ENCODE assay signal across 8 mouse cellular contexts in genomic region chr7:45707375-45707967, GRCm38 (mm10). TPM values are rescaled to one million over a fixed set of nuclear protein-coding genes. Genes with fewer than 3 reads are reported as not detected.
DNase-seq lines count a peak whose midpoint lies in the region; ATAC-seq lines count a peak whose summit lies in the region.

No protein-coding gene starts in this region.

- peak overlapping the region; percentile 96 for H3K4me2 ChIP-seq in heart, embryonic 14.5 days (ENCODE audit: low read length)
- peak overlapping the region; percentile 99 for H3K4me2 ChIP-seq in liver, embryonic 13.5 days
- H3K4me2 ChIP-seq in stomach, embryonic 14.5 days (replicated peaks; ENCODE audit: low read depth, low read length): peak overlapping the region; percentile 96

- DNase-seq in 416B (ENCODE audit: low read depth): peak; percentile 98
- peak; percentile 92 to 95 for DNase-seq in adrenal gland, postnatal 4 days (ENCODE audit: low spot score in 2 of 2)
- peak; percentile 98 for DNase-seq in kidney, postnatal 14 days
- peak; percentile 85 for DNase-seq in liver, embryonic 13.5 days
- DNase-seq in natural killer cell, adult 2 months (ENCODE audit: low spot score in 2 of 2): peak; percentile 89 to 93

- WGBS in heart, embryonic 14.5 days: under 1% methylated on average over 27 of the region's 27 CpGs
- WGBS in liver, embryonic 13.5 days (ENCODE audit: insufficient replicate concordance): 1% methylated on average over 27 of the region's 27 CpGs
- 1% methylated on average over 27 of the region's 27 CpGs for WGBS in stomach, embryonic 14.5 days

- H3K9me3 ChIP-seq in heart, embryonic 14.5 days (ENCODE audit: control insufficient read depth, low read length): no peaks in the 10 kb centered on the region
- no peaks in the 10 kb centered on the region for H3K9me3 ChIP-seq in liver, embryonic 13.5 days (replicated peaks)
- H3K9me3 ChIP-seq in stomach, embryonic 14.5 days (ENCODE audit: control insufficient read depth, low read depth, low read length): no peaks in the 10 kb centered on the region

- H3K9ac ChIP-seq in heart, embryonic 14.5 days (ENCODE audit: low read length): peak overlapping the region; percentile 55
- H3K9ac ChIP-seq in liver, embryonic 13.5 days: peak overlapping the region; percentile 81
- H3K9ac ChIP-seq in stomach, embryonic 14.5 days (replicated peaks; ENCODE audit: low read depth, low read length): peak overlapping the region; percentile 73; the same call in 1 of the 2 replicates

- peak overlapping the region; percentile 63 to 93 for H3K27ac ChIP-seq in heart, embryonic 14.5 days (replicated peaks in 1 of 2; ENCODE audit: control insufficient read depth in 1 of 2, insufficient read depth in 1 of 2, low read depth in 2 of 2, low read length in 2 of 2)
- H3K27ac ChIP-seq in liver, embryonic 13.5 days: peak overlapping the region; percentile 77
- peak overlapping the region; percentile 74 for H3K27ac ChIP-seq in stomach, embryonic 14.5 days (ENCODE audit: low read length)

- H3K4me1 ChIP-seq in heart, embryonic 14.5 days (ENCODE audit: control insufficient read depth in 2 of 2, insufficient read depth in 2 of 2, low read length in 2 of 2): peaks cover 21 to 41% of the 10 kb centered on the region in 2 experiments
- peaks cover 64% of the 10 kb centered on the region for H3K4me1 ChIP-seq in liver, embryonic 13.5 days (replicated peaks)
- H3K4me1 ChIP-seq in stomach, embryonic 14.5 days (ENCODE audit: control insufficient read depth, insufficient read depth, low read length): peaks cover 22% of the 10 kb centered on the region

- H3K27me3 ChIP-seq in heart, embryonic 14.5 days (ENCODE audit: control insufficient read depth, insufficient read depth, low read length): no peaks in the 10 kb centered on the region
- peaks cover 6% of the 10 kb centered on the region for H3K27me3 ChIP-seq in liver, embryonic 13.5 days
- H3K27me3 ChIP-seq in stomach, embryonic 14.5 days (ENCODE audit: control insufficient read depth, insufficient read depth, low read length): no peaks in the 10 kb centered on the region

- ATAC-seq in erythroblast, adult 5-6 weeks (replicated peaks; ENCODE audit: low FRiP score, poor library complexity, severe bottlenecking): 0 out of 2 replicates have a peak, but pooled peaks have one; percentile 18
- 0 out of 2 replicates have a peak, but pooled peaks have one; percentile 7 for ATAC-seq in heart, embryonic 14.5 days (ENCODE audit: insufficient number of reproducible peaks, insufficient read depth, low FRiP score, low read depth)
- ATAC-seq in liver, embryonic 13.5 days (ENCODE audit: low read depth): peak; percentile 8; the same call in 1 of the 2 replicates
- peak; percentile 8; the same call in 1 of the 2 replicates for ATAC-seq in stomach, embryonic 14.5 days (ENCODE audit: insufficient number of reproducible peaks, insufficient read depth, low FRiP score, low read depth)

- peak overlapping the region; percentile 66 to 74 for H3K4me3 ChIP-seq in heart, embryonic 14.5 days (ENCODE audit: control insufficient read depth in 1 of 2, insufficient read depth in 1 of 2, low read depth in 1 of 2, low read length in 2 of 2)
- H3K4me3 ChIP-seq in liver, embryonic 13.5 days (replicated peaks): peak overlapping the region; percentile 70
- H3K4me3 ChIP-seq in stomach, embryonic 14.5 days (ENCODE audit: low read depth, low read length): peak overlapping the region; percentile 74

- peaks cover 29% of the 10 kb centered on the region for H3K36me3 ChIP-seq in heart, embryonic 14.5 days (ENCODE audit: control insufficient read depth, insufficient read depth, low read length)
- peaks cover 28% of the 10 kb centered on the region for H3K36me3 ChIP-seq in liver, embryonic 13.5 days
- peaks cover 28% of the 10 kb centered on the region for H3K36me3 ChIP-seq in stomach, embryonic 14.5 days (ENCODE audit: control insufficient read depth, insufficient read depth, low read length)

RNA-seq across cellular contexts. Expression of gene Dbp, which starts 2.6 kb away (rescaled TPM):
- 100 to 1,000 TPM; 101 to 129 TPM for total RNA-seq in adrenal gland, postnatal 4 days (2021)
- 1.5 and 1.9 TPM in 2 replicates for total RNA-seq in erythroblast, adult 5-6 weeks (2015; ENCODE audit: low replicate concordance)
- total RNA-seq in erythroblast, adult 5-6 weeks (2017; ENCODE audit: low replicate concordance): 0.77 and 2.2 TPM in 2 replicates
- 4.5 and 7.3 TPM in 2 replicates for polyA plus RNA-seq in heart, embryonic 14.5 days (2014; fragmentation: Nextera tagmentation; extraction: Ambion mirVana)
- polyA plus RNA-seq in liver, embryonic 13.5 days (2015; fragmentation: Nextera tagmentation; extraction: Ambion mirVana): 0.43 and 0.64 TPM in 2 replicates
- polyA plus RNA-seq in stomach, embryonic 14.5 days (2014; fragmentation: Nextera tagmentation; extraction: Ambion mirVana): 6.4 and 6.7 TPM in 2 replicates

RNA-seq across cellular contexts. Expression of gene Rpl18, which starts 7.8 kb away (rescaled TPM):
- 1,000 to 10,000 TPM; 1,215 to 1,230 TPM for total RNA-seq in adrenal gland, postnatal 4 days (2021)
- 423 and 424 TPM in 2 replicates for total RNA-seq in erythroblast, adult 5-6 weeks (2015; ENCODE audit: low replicate concordance)
- total RNA-seq in erythroblast, adult 5-6 weeks (2017; ENCODE audit: low replicate concordance): 286 and 289 TPM in 2 replicates
- 666 and 743 TPM in 2 replicates for polyA plus RNA-seq in heart, embryonic 14.5 days (2014; fragmentation: Nextera tagmentation; extraction: Ambion mirVana)
- 761 and 840 TPM in 2 replicates for polyA plus RNA-seq in liver, embryonic 13.5 days (2015; fragmentation: Nextera tagmentation; extraction: Ambion mirVana)
- polyA plus RNA-seq in stomach, embryonic 14.5 days (2014; fragmentation: Nextera tagmentation; extraction: Ambion mirVana): 1,227 and 1,272 TPM in 2 replicates

RNA-seq across cellular contexts. Expression of gene Car11, which starts 7.8 kb away (rescaled TPM):
- 10 to 100 TPM; 15.1 to 16.4 TPM for total RNA-seq in adrenal gland, postnatal 4 days (2021)
- total RNA-seq in erythroblast, adult 5-6 weeks (2015; ENCODE audit: low replicate concordance): not detected in 2 replicates
- total RNA-seq in erythroblast, adult 5-6 weeks (2017; ENCODE audit: low replicate concordance): not detected in 2 replicates
- 6.8 and 8.0 TPM in 2 replicates for polyA plus RNA-seq in heart, embryonic 14.5 days (2014; fragmentation: Nextera tagmentation; extraction: Ambion mirVana)
- polyA plus RNA-seq in liver, embryonic 13.5 days (2015; fragmentation: Nextera tagmentation; extraction: Ambion mirVana): 0.34 and 0.44 TPM in 2 replicates
- polyA plus RNA-seq in stomach, embryonic 14.5 days (2014; fragmentation: Nextera tagmentation; extraction: Ambion mirVana): 10.4 and 11.4 TPM in 2 replicates

RNA-seq across cellular contexts. Expression of gene Sphk2, which starts 10.3 kb away (rescaled TPM):
- 10 to 100 TPM; 30.1 to 33.3 TPM for total RNA-seq in adrenal gland, postnatal 4 days (2021)
- total RNA-seq in erythroblast, adult 5-6 weeks (2015; ENCODE audit: low replicate concordance): 4.6 and 7.9 TPM in 2 replicates
- total RNA-seq in erythroblast, adult 5-6 weeks (2017; ENCODE audit: low replicate concordance): 2.1 and 2.6 TPM in 2 replicates
- polyA plus RNA-seq in heart, embryonic 14.5 days (2014; fragmentation: Nextera tagmentation; extraction: Ambion mirVana): 11.9 and 12.5 TPM in 2 replicates
- 11.4 and 11.7 TPM in 2 replicates for polyA plus RNA-seq in liver, embryonic 13.5 days (2015; fragmentation: Nextera tagmentation; extraction: Ambion mirVana)
- polyA plus RNA-seq in stomach, embryonic 14.5 days (2014; fragmentation: Nextera tagmentation; extraction: Ambion mirVana): 24.4 TPM in 2 replicates

RNA-seq across cellular contexts. Expression of gene Sec1, which starts 13.3 kb away (rescaled TPM):
- total RNA-seq in adrenal gland, postnatal 4 days (2021): under 1 TPM; 0.11 to 0.28 TPM
- not detected in 2 replicates for total RNA-seq in erythroblast, adult 5-6 weeks (2015; ENCODE audit: low replicate concordance)
- not detected in 2 replicates for total RNA-seq in erythroblast, adult 5-6 weeks (2017; ENCODE audit: low replicate concordance)
- 0.28 and 0.41 TPM in 2 replicates for polyA plus RNA-seq in heart, embryonic 14.5 days (2014; fragmentation: Nextera tagmentation; extraction: Ambion mirVana)
- polyA plus RNA-seq in liver, embryonic 13.5 days (2015; fragmentation: Nextera tagmentation; extraction: Ambion mirVana): 0.07 TPM in 1 of 2 replicates, not detected in the other
- 4.8 and 5.7 TPM in 2 replicates for polyA plus RNA-seq in stomach, embryonic 14.5 days (2014; fragmentation: Nextera tagmentation; extraction: Ambion mirVana)

Comparison
In these comparisons a context has a peak if more than half of its experiments do, and no peak if none do; other contexts are left out.
1. Peak in every context shown above with its lines: DNase-seq, ATAC-seq, H3K4me3 ChIP-seq and H3K27ac ChIP-seq.